Comparison of ENCODE assay signal across 8 mouse cellular contexts in the genomic region with DNA sequence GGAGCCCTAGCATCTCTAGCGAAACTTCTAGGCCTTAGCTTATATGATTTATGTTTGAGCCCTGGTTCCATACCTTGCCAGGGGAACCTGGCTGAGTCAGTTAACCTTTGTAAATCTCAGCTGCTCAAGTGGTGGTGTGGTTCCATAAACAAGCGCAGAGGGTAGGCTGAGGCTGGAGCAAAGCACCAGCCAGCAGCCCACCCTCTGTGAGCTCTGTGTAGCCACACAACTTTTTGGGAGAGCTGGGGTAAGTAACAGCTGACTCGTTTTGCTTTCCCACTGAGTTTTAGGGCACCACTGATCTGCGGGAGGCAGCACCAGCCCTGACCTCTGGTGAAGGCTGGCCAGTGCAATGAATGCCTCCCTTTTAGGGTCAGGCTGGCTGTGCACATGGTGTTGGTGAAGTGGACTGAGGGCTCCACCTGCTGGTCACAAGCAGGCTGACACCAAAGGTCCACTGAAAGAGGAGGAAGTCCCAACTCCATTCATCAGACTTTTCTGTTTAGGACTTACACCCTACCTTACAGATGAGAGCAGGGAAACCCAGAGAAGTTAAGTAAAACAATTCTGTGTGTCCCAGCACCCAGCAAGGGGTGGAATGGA. TPM values are rescaled to one million over a fixed set of nuclear protein-coding genes. Genes with fewer than 3 reads are reported as not detected.
A peak's percentile ranks its signal among the peaks of the same experiment; 100 is the strongest.
DNase-seq lines count a peak whose midpoint lies in the region; ATAC-seq and TF ChIP-seq lines count a peak whose summit lies in the region.

No protein-coding gene starts in this region.

- H3K79me3 ChIP-seq in C2C12 (ENCODE audit: low read depth), result no peaks in the 10 kb centered on the region

- no peak overlapping the region for H3K27ac ChIP-seq in embryonic facial prominence, embryonic 11.5 days (replicated peaks; ENCODE audit: low read depth, low read length)
- no peak overlapping the region for H3K27ac ChIP-seq in heart, postnatal 0 days (ENCODE audit: low read depth)
- H3K27ac ChIP-seq in liver, embryonic 13.5 days, result no peak overlapping the region
- H3K27ac ChIP-seq in neural tube, embryonic 12.5 days, result no peak overlapping the region
- H3K27ac ChIP-seq in stomach, embryonic 16.5 days (ENCODE audit: low read length), result no peak overlapping the region

- 48% methylated on average over 4 of the region's 4 CpGs for WGBS in embryonic facial prominence, embryonic 11.5 days
- WGBS in heart, postnatal 0 days, result 46% methylated on average over 4 of the region's 4 CpGs
- 43% methylated on average over 4 of the region's 4 CpGs for WGBS in liver, embryonic 13.5 days (ENCODE audit: insufficient replicate concordance)
- WGBS in neural tube, embryonic 12.5 days, result 41% methylated on average over 4 of the region's 4 CpGs
- 44% methylated on average over 4 of the region's 4 CpGs for WGBS in stomach, embryonic 16.5 days

- no peak for TF ChIP-seq EP300 in heart, postnatal 0 days (IDR thresholded peaks at IDR 0.05; ENCODE audit: low read depth)

- DNase-seq in adrenal gland, postnatal 14 days, result peak; percentile 82
- peak; percentile 82 for DNase-seq in embryonic facial prominence, embryonic 11.5 days (ENCODE audit: low spot score)
- DNase-seq in heart, postnatal 0 days (ENCODE audit: low spot score), result peak; percentile 69
- peak; percentile 78 for DNase-seq in kidney, postnatal 14 days
- peak; percentile 28 for DNase-seq in liver, embryonic 13.5 days

- no peak overlapping the region for H3K9ac ChIP-seq in embryonic facial prominence, embryonic 11.5 days (replicated peaks; ENCODE audit: low read length)
- no peak overlapping the region for H3K9ac ChIP-seq in heart, postnatal 0 days (replicated peaks; ENCODE audit: low read depth, low read length)
- no peak overlapping the region for H3K9ac ChIP-seq in liver, embryonic 13.5 days
- H3K9ac ChIP-seq in neural tube, embryonic 12.5 days, result no peak overlapping the region
- no peak overlapping the region for H3K9ac ChIP-seq in stomach, embryonic 16.5 days (ENCODE audit: low read length)

- H3K4me2 ChIP-seq in embryonic facial prominence, embryonic 11.5 days (ENCODE audit: low read depth, low read length), result no peak overlapping the region
- no peak overlapping the region for H3K4me2 ChIP-seq in heart, postnatal 0 days (ENCODE audit: low read depth, low read length)
- H3K4me2 ChIP-seq in liver, embryonic 13.5 days, result no peak overlapping the region
- no peak overlapping the region for H3K4me2 ChIP-seq in neural tube, embryonic 12.5 days (replicated peaks)
- no peak overlapping the region for H3K4me2 ChIP-seq in stomach, embryonic 16.5 days (ENCODE audit: low read depth, low read length)

- no peak overlapping the region for H3ac ChIP-seq in C2C12 (ENCODE audit: control insufficient read depth, insufficient read length, low read depth)

- H3K79me2 ChIP-seq in C2C12 (ENCODE audit: control insufficient read depth, insufficient read depth), result no peaks in the 10 kb centered on the region

- TF ChIP-seq CTCF in C2C12 (IDR thresholded peaks at IDR 0.05; ENCODE audit: control insufficient read depth, insufficient read depth, insufficient read length), result peak; percentile 90
- peak; percentile 95 for TF ChIP-seq CTCF in heart, postnatal 0 days (IDR thresholded peaks at IDR 0.05; ENCODE audit: low read depth)

- H3K4me1 ChIP-seq in embryonic facial prominence, embryonic 11.5 days (ENCODE audit: control insufficient read depth, insufficient read depth, low read length), result no peaks in the 10 kb centered on the region
- no peaks in the 10 kb centered on the region for H3K4me1 ChIP-seq in heart, postnatal 0 days (ENCODE audit: control insufficient read depth, insufficient read depth)
- H3K4me1 ChIP-seq in liver, embryonic 13.5 days (replicated peaks), result peaks cover 10% of the 10 kb centered on the region
- no peaks in the 10 kb centered on the region for H3K4me1 ChIP-seq in neural tube, embryonic 12.5 days
- H3K4me1 ChIP-seq in stomach, embryonic 16.5 days (ENCODE audit: control insufficient read depth, insufficient read depth, low read length), result no peaks in the 10 kb centered on the region

- H3K27me3 ChIP-seq in C2C12 (ENCODE audit: control insufficient read depth, insufficient read depth, insufficient read length), result no peaks in the 10 kb centered on the region
- no peaks in the 10 kb centered on the region for H3K27me3 ChIP-seq in embryonic facial prominence, embryonic 11.5 days (ENCODE audit: control insufficient read depth, insufficient read depth, low read length)
- H3K27me3 ChIP-seq in heart, postnatal 0 days (ENCODE audit: control insufficient read depth, insufficient read depth, low read length), result no peaks in the 10 kb centered on the region
- no peaks in the 10 kb centered on the region for H3K27me3 ChIP-seq in liver, embryonic 13.5 days
- H3K27me3 ChIP-seq in neural tube, embryonic 12.5 days (replicated peaks), result no peaks in the 10 kb centered on the region
- no peaks in the 10 kb centered on the region for H3K27me3 ChIP-seq in stomach, embryonic 16.5 days (ENCODE audit: control insufficient read depth, insufficient read depth, low read length)

- ATAC-seq in embryonic facial prominence, embryonic 11.5 days (replicated peaks; ENCODE audit: insufficient number of reproducible peaks, low FRiP score, low TSS enrichment, low read depth), result peak; percentile 68
- peak; percentile 77 for ATAC-seq in heart, postnatal 0 days (ENCODE audit: insufficient read depth, low read depth)
- peak; percentile 57 for ATAC-seq in liver, embryonic 13.5 days (ENCODE audit: low read depth)
- ATAC-seq in neural tube, embryonic 12.5 days (ENCODE audit: low FRiP score, low read depth), result peak; percentile 72
- ATAC-seq in stomach, embryonic 16.5 days (ENCODE audit: insufficient read depth, low FRiP score), result peak; percentile 60; the same call in 1 of the 2 replicates

- H3K4me3 ChIP-seq in C2C12 (ENCODE audit: insufficient read depth, poor library complexity, severe bottlenecking), result no peak overlapping the region
- H3K4me3 ChIP-seq in embryonic facial prominence, embryonic 11.5 days (ENCODE audit: low read depth, low read length), result no peak overlapping the region
- H3K4me3 ChIP-seq in heart, postnatal 0 days (ENCODE audit: low read depth, low read length), result no peak overlapping the region
- H3K4me3 ChIP-seq in liver, embryonic 13.5 days (replicated peaks), result no peak overlapping the region
- no peak overlapping the region for H3K4me3 ChIP-seq in neural tube, embryonic 12.5 days
- no peak overlapping the region for H3K4me3 ChIP-seq in stomach, embryonic 16.5 days (replicated peaks; ENCODE audit: low read length)

- H3K36me3 ChIP-seq in C2C12 (ENCODE audit: control insufficient read depth, insufficient read depth), result no peaks in the 10 kb centered on the region
- no peaks in the 10 kb centered on the region for H3K36me3 ChIP-seq in embryonic facial prominence, embryonic 11.5 days (replicated peaks; ENCODE audit: control insufficient read depth, insufficient read depth, low read depth, low read length)
- H3K36me3 ChIP-seq in heart, postnatal 0 days (replicated peaks; ENCODE audit: control insufficient read depth, insufficient read depth, low read length), result peaks cover 14% of the 10 kb centered on the region; the same call in 1 of the 2 replicates
- H3K36me3 ChIP-seq in liver, embryonic 13.5 days, result no peaks in the 10 kb centered on the region
- H3K36me3 ChIP-seq in neural tube, embryonic 12.5 days, result peaks cover 5% of the 10 kb centered on the region; the same call in 1 of the 2 replicates
- no peaks in the 10 kb centered on the region for H3K36me3 ChIP-seq in stomach, embryonic 16.5 days (ENCODE audit: control insufficient read depth, insufficient read depth, low read length)

- no peaks in the 10 kb centered on the region for H3K9me3 ChIP-seq in embryonic facial prominence, embryonic 11.5 days (replicated peaks; ENCODE audit: control insufficient read depth, low read length)
- H3K9me3 ChIP-seq in heart, postnatal 0 days (replicated peaks; ENCODE audit: control insufficient read depth, low read length), result no peaks in the 10 kb centered on the region
- no peaks in the 10 kb centered on the region for H3K9me3 ChIP-seq in liver, embryonic 13.5 days (replicated peaks)
- no peaks in the 10 kb centered on the region for H3K9me3 ChIP-seq in neural tube, embryonic 12.5 days
- H3K9me3 ChIP-seq in stomach, embryonic 16.5 days (replicated peaks; ENCODE audit: control insufficient read depth, low read length), result no peaks in the 10 kb centered on the region

TF ChIP-seq in C2C12, 6 proteins besides CTCF, POLR2A, EP300 and RAD21:
- no peak for TF ChIP-seq MYOD1 (IDR thresholded peaks at IDR 0.05; ENCODE audit: control insufficient read depth, insufficient read length, low read depth)
- no peak for TF ChIP-seq CEBPB (IDR thresholded peaks at IDR 0.05; ENCODE audit: low read depth)
- no peak for TF ChIP-seq MYOG (IDR thresholded peaks at IDR 0.05; ENCODE audit: control insufficient read depth, extremely low read depth, insufficient read length)
- no peak for TF ChIP-seq USF1 (IDR thresholded peaks at IDR 0.05; ENCODE audit: low read depth)
- peak; percentile 49 for TF ChIP-seq MAX (IDR thresholded peaks at IDR 0.05)
- TF ChIP-seq FOSL1 (IDR thresholded peaks at IDR 0.05; ENCODE audit: insufficient read depth, low read length, poor library complexity, severe bottlenecking), result no peak

RNA-seq across cellular contexts. Expression of gene Crb2, which starts 26.7 kb away (rescaled TPM):
- polyA plus RNA-seq in C2C12 (2012; fragmentation: generic; extraction: Trizol), result 0.01 TPM
- 0.60 and 0.82 TPM in 2 replicates for total RNA-seq in adrenal gland, postnatal 14 days (2021)
- 2.7 and 3.0 TPM in 2 replicates for polyA plus RNA-seq in embryonic facial prominence, embryonic 11.5 days (2014; fragmentation: Nextera tagmentation; extraction: Ambion mirVana)
- total RNA-seq in heart, postnatal 0 days (2014; rRNA removed; ENCODE audit: low replicate concordance), result 1.9 and 3.7 TPM in 2 replicates
- 0.46 and 0.48 TPM in 2 replicates for polyA plus RNA-seq in heart, postnatal 0 days (2015; fragmentation: Nextera tagmentation; extraction: Ambion mirVana)
- 0.39 and 0.46 TPM in 2 replicates for polyA plus RNA-seq in liver, embryonic 13.5 days (2015; fragmentation: Nextera tagmentation; extraction: Ambion mirVana)
- polyA plus RNA-seq in neural tube, embryonic 12.5 days (2016; fragmentation: Nextera tagmentation; extraction: Ambion mirVana), result 9.1 and 9.5 TPM in 2 replicates
- polyA plus RNA-seq in stomach, embryonic 16.5 days (2015; fragmentation: Nextera tagmentation; extraction: Ambion mirVana), result 0.94 and 1.7 TPM in 2 replicates

Comparison
In these comparisons a context has a peak if more than half of its experiments do, and no peak if none do; other contexts are left out.
1. DNase-seq: peak in every context shown above with its lines; median percentile 82 in adrenal gland, postnatal 14 days; 82 in embryonic facial prominence, embryonic 11.5 days; 78 in kidney, postnatal 14 days; 69 in heart, postnatal 0 days; 28 in liver, embryonic 13.5 days.